Mouse (Mus musculus) layer of hippocampus, adult 11-12 months (tissue): Measurements from ENCODE around the gene Chia1.
A peak's percentile ranks its signal among the peaks of the same experiment; 100 is the strongest.
"Not testable (repeated sequence)": the region's sequence is repeated elsewhere in the genome, so short reads cannot be mapped to it uniquely, and the experiment has no call there.

ENCODE experiments used
- DNase-seq: peaks from one replicate; pipeline ENCODE4 v3.0.0; 2022; ENCODE audit warnings: low spot score

Gene Chia1

GRCm38 (mm10) chr3:106112929-106113328, at the start of gene Chia1:
Gene Chia1, plus strand, starts transcription at chr3:106113229.
- no peak for DNase-seq

DNA sequence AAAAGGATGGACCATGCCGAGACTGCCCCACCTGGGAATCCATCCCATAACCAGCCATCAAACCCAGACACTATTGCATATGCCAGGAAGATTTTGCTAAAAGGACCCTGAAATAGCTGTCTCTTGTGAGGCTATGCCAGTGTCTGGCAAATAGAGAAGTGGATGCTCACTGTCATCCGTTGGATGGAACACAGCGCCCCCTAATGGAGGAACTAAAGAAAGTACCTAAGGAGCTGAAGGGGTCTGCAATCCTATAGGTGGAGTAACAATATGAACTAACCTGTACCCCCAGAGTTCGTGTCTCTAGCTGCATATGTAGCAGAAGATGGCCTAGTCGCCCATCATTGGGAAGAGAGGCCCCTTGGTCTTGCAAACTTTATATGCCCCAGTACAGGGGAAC, 45.3 kb upstream of the Chia1 start:
- not testable (repeated sequence) for DNase-seq

DNA sequence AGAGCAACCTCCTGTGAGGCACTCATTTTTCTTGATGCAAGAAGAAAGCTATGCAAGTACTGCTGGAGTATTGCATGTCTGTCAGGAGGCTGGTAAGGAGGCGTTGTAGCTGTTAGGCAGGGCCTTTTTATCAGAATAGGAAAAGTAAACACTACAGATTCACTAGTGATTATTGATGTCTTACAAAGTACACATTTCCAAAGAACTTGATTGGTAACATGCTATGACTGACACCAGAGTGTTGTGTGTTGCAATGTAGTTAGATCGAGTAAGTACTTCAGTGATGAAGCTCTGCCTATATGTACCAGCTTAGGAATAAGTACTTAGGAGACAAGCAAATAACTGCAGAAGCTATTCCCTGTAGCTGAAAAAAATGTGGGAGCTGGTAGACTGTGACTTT, 42.0 kb upstream of the Chia1 start:
- DNase-seq, result no peak

GRCm38 (mm10) chr3:106074824-106075223, 38.2 kb upstream of the Chia1 start:
- no peak for DNase-seq

- DNase-seq, result no peak
Observed at GRCm38 (mm10) chr3:106126999-106127398, 14.0 kb downstream of the Chia1 start.

DNA sequence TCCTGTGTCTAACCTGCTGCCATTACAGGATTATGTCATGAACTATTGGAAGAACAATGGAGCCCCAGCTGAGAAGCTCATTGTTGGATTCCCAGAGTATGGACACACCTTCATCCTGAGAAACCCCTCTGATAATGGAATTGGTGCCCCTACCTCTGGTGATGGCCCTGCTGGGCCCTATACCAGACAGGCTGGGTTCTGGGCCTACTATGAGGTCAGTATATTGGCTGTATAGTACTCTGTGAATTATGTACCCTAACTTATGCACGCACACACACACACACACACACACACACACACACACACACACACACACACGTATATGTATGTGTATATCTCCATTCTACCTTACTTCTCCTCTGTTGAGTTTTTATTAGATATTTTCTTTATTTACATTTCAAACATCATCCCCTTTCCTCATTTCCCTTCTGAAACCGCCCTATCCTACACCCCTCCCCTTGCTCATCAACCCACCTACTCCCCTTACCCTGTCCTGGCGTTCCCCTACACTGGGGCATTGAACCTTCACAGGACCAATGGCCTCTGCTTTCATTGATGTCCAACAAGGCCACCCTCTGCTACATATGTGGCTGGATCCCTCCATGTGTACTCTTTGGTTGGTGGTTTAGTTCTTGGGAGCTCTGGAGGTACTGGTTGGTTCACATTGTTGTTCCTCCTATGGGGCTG, 15.9 kb downstream of the Chia1 start:
- DNase-seq, result no peak

- peak; percentile 91 for DNase-seq
Observed at GRCm38 (mm10) chr3:106131690-106132089, 18.7 kb downstream of the Chia1 start.

DNA sequence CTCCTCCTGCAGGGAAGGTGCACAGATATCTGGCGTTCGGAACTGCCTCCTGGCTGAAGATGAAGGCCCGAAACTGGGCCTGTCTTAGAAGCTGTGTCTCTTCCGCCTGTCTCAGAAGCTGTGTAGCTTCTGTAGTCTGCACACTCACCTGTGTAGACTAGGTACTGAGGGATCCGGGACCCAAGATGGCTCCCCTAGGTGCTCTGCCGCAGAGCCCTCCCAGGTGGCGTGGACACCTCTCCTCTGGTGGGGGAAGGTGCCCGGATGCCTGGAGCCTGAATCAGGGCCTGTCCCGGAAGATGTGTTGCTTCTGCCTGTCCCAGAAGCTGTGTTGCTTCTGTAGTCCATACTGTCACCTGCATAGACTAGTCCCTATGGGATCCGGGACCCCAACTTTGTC, 31.1 kb downstream of the Chia1 start:
- no peak for DNase-seq

GRCm38 (mm10) chr3:106154413-106154812, 41.4 kb downstream of the Chia1 start:
- no peak for DNase-seq

DNA sequence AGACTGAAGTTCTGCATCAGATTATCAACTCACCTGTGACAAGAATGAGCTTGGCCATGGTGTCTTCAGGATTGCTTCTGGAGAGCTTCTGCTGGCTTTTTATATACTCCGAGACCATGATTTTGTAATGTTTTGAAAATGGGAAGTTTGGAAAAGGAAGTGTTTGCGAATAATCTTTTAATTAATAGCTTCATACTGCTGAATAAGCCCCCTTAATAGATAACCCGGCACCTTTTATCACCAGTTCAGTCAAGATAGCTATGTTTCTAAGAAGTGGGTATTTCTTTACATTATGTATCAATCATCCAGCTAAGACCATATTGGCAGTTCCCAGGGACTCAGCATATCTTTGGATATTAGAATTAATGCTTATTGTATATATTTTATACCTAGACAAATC, 54.4 kb downstream of the Chia1 start, which contains the start of gene Chil3:
Gene Chil3, minus strand, starts transcription at position 101 of the 400 bp plus-strand sequence.
- DNase-seq, result no peak

DNA sequence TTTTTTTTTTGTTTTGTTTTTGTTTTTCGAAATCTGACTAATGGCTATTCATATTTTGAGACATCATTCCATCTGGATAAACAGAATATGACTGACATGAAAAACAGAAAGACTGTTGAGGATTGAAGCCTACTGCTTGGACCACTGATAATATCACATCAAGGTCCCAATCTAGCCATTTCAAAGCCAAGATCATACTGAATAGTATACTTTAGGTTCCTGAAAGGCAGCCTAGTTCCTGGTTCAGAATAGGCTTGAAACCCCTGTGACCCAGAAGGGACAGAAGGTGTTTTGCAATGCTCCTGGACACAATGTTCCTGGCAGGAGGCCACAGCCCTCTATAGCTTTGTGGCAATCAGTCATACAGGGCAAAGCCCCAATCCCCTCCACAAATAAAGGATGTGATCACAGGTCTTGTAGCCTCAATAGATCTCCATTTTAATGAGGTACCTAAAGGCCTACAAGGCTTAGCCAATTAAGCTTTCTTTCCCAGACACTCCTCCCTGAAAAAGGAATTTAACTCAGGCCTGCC, 57.6 kb downstream of the Chia1 start:
- DNase-seq, result no peak

- no peak for DNase-seq
Observed at GRCm38 (mm10) chr3:106171135-106171731, 58.2 kb downstream of the Chia1 start.

- not testable (repeated sequence) for DNase-seq
Observed at GRCm38 (mm10) chr3:106172506-106172905, 59.5 kb downstream of the Chia1 start.

DNA sequence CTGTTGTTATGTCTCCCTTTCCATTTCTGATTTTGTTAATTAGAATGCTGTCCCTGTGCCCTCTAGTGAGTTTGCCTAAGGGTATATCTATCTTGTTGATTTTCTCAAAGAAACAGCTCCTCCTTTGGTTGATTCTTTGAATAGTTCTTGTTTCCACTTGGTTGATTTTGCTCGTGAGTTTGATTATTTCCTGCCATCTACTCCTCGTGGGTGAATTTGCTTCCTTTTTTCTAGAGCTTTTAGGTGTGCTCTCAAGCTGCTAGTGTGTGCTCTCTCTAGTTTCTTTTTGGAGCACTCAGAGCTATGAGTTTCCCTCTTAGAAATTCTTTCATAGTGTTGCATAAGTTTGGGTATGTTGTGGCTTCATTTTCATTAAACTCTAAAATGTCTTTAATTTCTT, 61.9 kb downstream of the Chia1 start:
- DNase-seq, result not testable (repeated sequence)

DNA sequence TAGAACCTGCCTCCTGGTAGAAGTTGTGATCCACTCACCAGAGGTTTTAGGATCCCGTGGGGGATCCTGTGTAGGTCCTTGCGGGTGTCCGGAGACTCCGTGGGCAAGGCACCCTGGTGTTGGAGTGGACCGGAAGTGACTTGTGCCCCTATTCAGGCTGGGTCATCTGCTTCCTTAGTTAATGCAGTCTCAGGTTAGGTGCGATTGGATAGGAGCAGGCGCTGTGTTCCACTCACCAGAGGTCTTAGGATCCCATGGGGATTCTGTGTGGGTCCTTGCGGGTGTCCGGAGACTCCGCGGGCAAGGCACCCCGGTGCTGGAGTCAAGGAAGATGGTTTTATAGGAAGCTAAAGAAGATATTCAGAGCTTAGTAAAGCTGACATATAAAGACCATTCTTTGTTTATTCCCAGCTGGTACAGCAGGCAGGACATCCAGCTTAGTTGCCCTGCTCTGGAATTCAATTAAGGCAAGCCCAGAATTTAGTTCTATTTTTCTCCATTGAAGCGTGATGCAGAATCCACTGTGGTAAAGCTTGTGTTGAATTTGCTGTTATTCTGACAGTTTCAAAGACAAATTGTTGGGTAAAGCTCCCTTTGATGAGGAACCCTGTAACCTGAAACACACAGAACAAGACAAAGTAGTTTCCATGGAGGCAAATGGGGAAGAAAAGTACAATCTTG, 64.6 kb downstream of the Chia1 start:
- no peak for DNase-seq
